Mouse (Mus musculus) MEL (cell line): ENCODE measurements around the gene Fgfr2. TPM values are rescaled to one million over a fixed set of nuclear protein-coding genes. Genes with fewer than 3 reads are reported as not detected.

Experiments used
- DNase-seq: peaks from one replicate; pipeline ENCODE4 v3.0.0; 2011; ENCODE audit warnings: low read depth, low spot score
- H3K27ac ChIP-seq: 2 replicates; pipeline ENCODE4 v1.5.1; 2012; ENCODE audit warnings: low read depth, mild to moderate bottlenecking, control low read depth, low read length, moderate library complexity; ENCODE audit not compliant: control insufficient read depth
- H3K27me3 ChIP-seq, 2 experiments: fragments of 150-350 bp in 1 of 2; sonication (generic) in 1 of 2; 2 replicates each; pipeline ENCODE4 v1.6.1; 2012; ENCODE audit warnings: low read length in 2 of 2, mild to moderate bottlenecking in 2 of 2, improper control_type of control experiment in 1 of 2, moderate library complexity in 1 of 2; ENCODE audit not compliant: insufficient read depth in 2 of 2, control insufficient read depth in 1 of 2
- H3K36me3 ChIP-seq, 2 experiments: 2 replicates each; pipeline ENCODE4 v1.6.1; 2012 to 2014; ENCODE audit warnings: low read length in 2 of 2, improper control_type of control experiment in 1 of 2, inconsistent platforms in 1 of 2, mild to moderate bottlenecking in 1 of 2; ENCODE audit not compliant: insufficient read depth in 2 of 2, control insufficient read depth in 1 of 2
- H3K4me1 ChIP-seq, 2 experiments: fragments of 150-350 bp in 1 of 2; sonication (generic) in 1 of 2; 2 replicates each; pipeline ENCODE4 v1.6.1; 2012; ENCODE audit warnings: low read length in 2 of 2, improper control_type of control experiment in 1 of 2, mild to moderate bottlenecking in 1 of 2; ENCODE audit not compliant: insufficient read depth in 2 of 2, control insufficient read depth in 1 of 2
- H3K4me3 ChIP-seq, 2 experiments: fragments of 150-350 bp in 1 of 2; sonication (generic) in 1 of 2; 2 replicates each; pipeline ENCODE4 v1.5.1; 2012; ENCODE audit warnings: low read depth in 2 of 2, low read length in 2 of 2, mild to moderate bottlenecking in 2 of 2, moderate library complexity in 2 of 2, control low read depth in 1 of 2, improper control_type of control experiment in 1 of 2; ENCODE audit not compliant: control insufficient read depth in 1 of 2, insufficient read depth in 1 of 2
- H3K79me2 ChIP-seq: 2 replicates; pipeline ENCODE4 v1.6.1; 2012; ENCODE audit warnings: mild to moderate bottlenecking, low read length, moderate library complexity; ENCODE audit not compliant: control insufficient read depth, poor library complexity, insufficient read depth
- H3K9ac ChIP-seq: 2 replicates; pipeline ENCODE4 v1.6.1; 2012; ENCODE audit warnings: low read depth, mild to moderate bottlenecking, control low read depth, low read length, moderate library complexity; ENCODE audit not compliant: control insufficient read depth, poor library complexity, severe bottlenecking
- H3K9me3 ChIP-seq: fragments of 150-350 bp; sonication (generic); replicated peaks from 2 replicates; pipeline ENCODE4 v1.6.1; 2012; ENCODE audit warnings: mild to moderate bottlenecking, low read length, improper control_type of control experiment, moderate library complexity; ENCODE audit not compliant: insufficient read depth
- CHD2 ChIP-seq: IDR thresholded peaks from 2 replicates; pipeline ENCODE4 v1.6.1; 2011; ENCODE audit warnings: low read length, improper control_type of control experiment
- CTCF ChIP-seq, 3 experiments: IDR thresholded peaks in 2 of 3; conservative IDR thresholded peaks in 1 of 3; 2 replicates each; pipeline ENCODE4 v1.5.1; 2011 to 2012; ENCODE audit warnings: low read length in 3 of 3, low read depth in 2 of 3, mild to moderate bottlenecking in 2 of 3, improper control_type of control experiment in 1 of 3, inconsistent platforms in 1 of 3, mixed read lengths in 1 of 3, moderate library complexity in 1 of 3; ENCODE audit not compliant: control insufficient read depth in 1 of 3, insufficient read depth in 1 of 3, poor library complexity in 1 of 3, severe bottlenecking in 1 of 3
- E2F4 ChIP-seq: IDR thresholded peaks from 2 replicates; pipeline ENCODE4 v1.6.1; 2011; ENCODE audit warnings: low read depth, low read length, improper control_type of control experiment, borderline replicate concordance
- ELF1 ChIP-seq: IDR thresholded peaks from 2 replicates; pipeline ENCODE4 v1.6.1; 2014; ENCODE audit warnings: low read depth, mild to moderate bottlenecking, inconsistent platforms, low read length, improper control_type of control experiment, moderate library complexity
- ETS1 ChIP-seq: IDR thresholded peaks from 2 replicates; pipeline ENCODE4 v1.6.1; 2012; ENCODE audit warnings: low read depth, mild to moderate bottlenecking, inconsistent platforms, low read length, improper control_type of control experiment, moderate library complexity
- GATA1 ChIP-seq: IDR thresholded peaks from 2 replicates; pipeline ENCODE4 v1.6.1; 2011; ENCODE audit warnings: low read depth, low read length, improper control_type of control experiment
- KAT2A ChIP-seq: conservative IDR thresholded peaks from 2 replicates; pipeline ENCODE4 v1.6.1; 2012; ENCODE audit warnings: low read depth, low read length, improper control_type of control experiment, inconsistent platforms
- MAFK ChIP-seq: IDR thresholded peaks from 2 replicates; pipeline ENCODE4 v1.6.1; 2011; ENCODE audit warnings: low read depth, mild to moderate bottlenecking, low read length, improper control_type of control experiment, borderline replicate concordance
- MAZ ChIP-seq: IDR thresholded peaks from 2 replicates; pipeline ENCODE4 v1.6.1; 2012; ENCODE audit warnings: low read depth, mild to moderate bottlenecking, inconsistent platforms, low read length, improper control_type of control experiment
- MEF2A ChIP-seq: IDR thresholded peaks from 2 replicates; pipeline ENCODE4 v1.6.1; 2014; ENCODE audit warnings: low read depth, mild to moderate bottlenecking, inconsistent platforms, low read length, improper control_type of control experiment; ENCODE audit not compliant: poor library complexity, insufficient replicate concordance, severe bottlenecking; ENCODE audit errors: extremely low read depth
- MXI1 ChIP-seq: IDR thresholded peaks from 2 replicates; pipeline ENCODE4 v1.6.1; 2011; ENCODE audit warnings: mild to moderate bottlenecking, low read depth, low read length, improper control_type of control experiment
- MYC ChIP-seq: IDR thresholded peaks from 2 replicates; pipeline ENCODE4 v1.6.1; 2011; ENCODE audit warnings: low read depth, mild to moderate bottlenecking, low read length, improper control_type of control experiment, moderate library complexity
- NRF1 ChIP-seq: IDR thresholded peaks from 2 replicates; pipeline ENCODE4 v1.6.1; 2014; ENCODE audit warnings: low read depth, mild to moderate bottlenecking, inconsistent platforms, low read length, improper control_type of control experiment, moderate library complexity; ENCODE audit not compliant: poor library complexity, insufficient read depth, severe bottlenecking
- POLR2A ChIP-seq, 2 experiments: IDR thresholded peaks; 2 replicates each; pipeline ENCODE4 v1.6.1; 2011 to 2012; ENCODE audit warnings: low read length in 2 of 2, mild to moderate bottlenecking in 2 of 2, control low read depth in 1 of 2, improper control_type of control experiment in 1 of 2, low read depth in 1 of 2, moderate library complexity in 1 of 2; ENCODE audit not compliant: control insufficient read depth in 1 of 2, insufficient read depth in 1 of 2, poor library complexity in 1 of 2
- POLR2AphosphoS5 ChIP-seq: IDR thresholded peaks from 2 replicates; pipeline ENCODE4 v1.6.1; 2012; ENCODE audit warnings: low read depth, borderline replicate concordance, mild to moderate bottlenecking, inconsistent platforms, low read length, moderate library complexity, mixed read lengths
- RAD21 ChIP-seq: IDR thresholded peaks from 2 replicates; pipeline ENCODE4 v1.6.1; 2011; ENCODE audit warnings: mild to moderate bottlenecking, low read depth, low read length, improper control_type of control experiment
- TAL1 ChIP-seq: IDR thresholded peaks from 2 replicates; pipeline ENCODE4 v1.6.1; 2012; ENCODE audit warnings: mild to moderate bottlenecking, inconsistent platforms, low read length, moderate library complexity, mixed read lengths
- TCF12 ChIP-seq: IDR thresholded peaks from 2 replicates; pipeline ENCODE4 v1.6.1; 2014; ENCODE audit warnings: low read depth, mild to moderate bottlenecking, inconsistent platforms, low read length, improper control_type of control experiment, moderate library complexity
- UBTF ChIP-seq: IDR thresholded peaks from 2 replicates; pipeline ENCODE4 v1.6.1; 2012; ENCODE audit warnings: low read depth, mild to moderate bottlenecking, inconsistent platforms, low read length, improper control_type of control experiment, moderate library complexity, borderline replicate concordance; ENCODE audit not compliant: insufficient read depth
- USF1 ChIP-seq: IDR thresholded peaks from 2 replicates; pipeline ENCODE4 v1.6.1; 2014; ENCODE audit warnings: low read depth, mild to moderate bottlenecking, inconsistent platforms, low read length, improper control_type of control experiment, moderate library complexity
- USF2 ChIP-seq, 2 experiments: IDR thresholded peaks; 2 replicates each; pipeline ENCODE4 v1.6.1; 2011 to 2012; ENCODE audit warnings: improper control_type of control experiment in 2 of 2, low read length in 2 of 2, borderline replicate concordance in 1 of 2, inconsistent platforms in 1 of 2, low read depth in 1 of 2, mild to moderate bottlenecking in 1 of 2; ENCODE audit not compliant: insufficient read depth in 1 of 2
- ZKSCAN1 ChIP-seq: IDR thresholded peaks from 2 replicates; pipeline ENCODE4 v1.6.1; 2012; ENCODE audit warnings: low read depth, mild to moderate bottlenecking, inconsistent platforms, low read length, improper control_type of control experiment, moderate library complexity
- ZMIZ1 ChIP-seq: IDR thresholded peaks from 2 replicates; pipeline ENCODE4 v1.6.1; 2012; ENCODE audit warnings: low read depth, mild to moderate bottlenecking, inconsistent platforms, low read length, improper control_type of control experiment, moderate library complexity
- polyA plus RNA-seq, 2 experiments: library from polyadenylated mRNA; stranded (reverse) in 1 of 2; unstranded in 1 of 2; fragments of >175 nt in 1 of 2; fragments of >200 nt in 1 of 2; gene quantifications; 2 replicates each; pipeline versions ENCODE4 v1.2.1 to v1.2.4; 2012; ENCODE audit warnings: low replicate concordance in 2 of 2, low read depth in 1 of 2; ENCODE audit not compliant: insufficient read length in 2 of 2, insufficient read depth in 1 of 2, missing spikeins in 1 of 2
- total RNA-seq: library from RNA; depleted of rRNA; stranded (reverse); fragments of 300-350 nt; gene quantifications from 2 replicates; pipeline ENCODE4 v1.2.3, GENCODE M21; 2012

Gene Fgfr2
- total and polyA plus RNA-seq, 3 experiments = not detected

DNA sequence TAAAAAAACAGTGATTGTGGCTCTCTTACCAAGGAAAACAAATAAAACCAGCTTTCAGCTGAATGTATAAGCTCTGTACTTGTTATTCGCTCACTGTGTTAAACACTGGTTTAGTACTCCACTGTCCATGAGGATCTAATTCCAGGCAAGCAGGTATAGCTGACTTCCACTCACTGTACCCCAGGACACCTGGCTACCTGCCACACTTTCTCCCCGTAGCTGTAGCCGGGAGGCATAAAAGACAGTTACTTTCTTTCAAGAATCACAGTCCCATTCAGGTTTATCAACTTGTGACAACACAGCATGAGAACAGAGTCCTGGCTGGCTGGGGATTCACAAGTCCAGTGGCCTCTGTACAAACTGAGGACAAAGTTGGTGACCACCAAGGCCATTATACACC, 827.0 kb downstream of the Fgfr2 start:
- H3K27me3 ChIP-seq = no peaks in the 10 kb centered on the region
- H3K4me1 ChIP-seq = no peaks in the 10 kb centered on the region
- H3K36me3 ChIP-seq = peaks cover 0 to 2% of the 10 kb centered on the region in 2 experiments; a peak in 1 of 4 replicates
- H3K79me2 ChIP-seq = peaks cover 28% of the 10 kb centered on the region
- H3K9me3 ChIP-seq = no peaks in the 10 kb centered on the region
- H3K4me3 ChIP-seq = no peak overlapping the region
- H3K9ac ChIP-seq = no peak overlapping the region
- DNase-seq = no peak
- TF ChIP-seq MXI1 = no peak
- no peak for TF ChIP-seq KAT2A
- no peak for TF ChIP-seq CTCF (IDR thresholded peaks at IDR 0.05 in 2 of 3, conservative IDR thresholded peaks at IDR 0.05 in 1 of 3; ENCODE audit: control insufficient read depth in 1 of 3, insufficient read depth in 1 of 3, low read depth in 2 of 3, low read length in 3 of 3, poor library complexity in 1 of 3, severe bottlenecking in 1 of 3)
- TF ChIP-seq MYC = no peak
- TF ChIP-seq TCF12 = no peak
- TF ChIP-seq MAFK = no peak
- no peak for TF ChIP-seq TAL1
- no peak for TF ChIP-seq NRF1
- no peak for TF ChIP-seq GATA1
- TF ChIP-seq RAD21 = no peak
- TF ChIP-seq CHD2 = no peak
- no peak for TF ChIP-seq E2F4
- TF ChIP-seq USF2 (IDR thresholded peaks at IDR 0.05; ENCODE audit: borderline replicate concordance in 1 of 2, insufficient read depth in 1 of 2, low read depth in 1 of 2, low read length in 2 of 2) = no peak
- TF ChIP-seq ELF1 = no peak
- TF ChIP-seq ETS1 = no peak
- TF ChIP-seq MEF2A = no peak
- no peak for TF ChIP-seq ZKSCAN1
- TF ChIP-seq UBTF = no peak
- TF ChIP-seq POLR2A (IDR thresholded peaks at IDR 0.05; ENCODE audit: control insufficient read depth in 1 of 2, insufficient read depth in 1 of 2, low read depth in 1 of 2, low read length in 2 of 2, poor library complexity in 1 of 2) = no peak
- no peak for TF ChIP-seq USF1
- no peak overlapping the region for H3K27ac ChIP-seq

DNA sequence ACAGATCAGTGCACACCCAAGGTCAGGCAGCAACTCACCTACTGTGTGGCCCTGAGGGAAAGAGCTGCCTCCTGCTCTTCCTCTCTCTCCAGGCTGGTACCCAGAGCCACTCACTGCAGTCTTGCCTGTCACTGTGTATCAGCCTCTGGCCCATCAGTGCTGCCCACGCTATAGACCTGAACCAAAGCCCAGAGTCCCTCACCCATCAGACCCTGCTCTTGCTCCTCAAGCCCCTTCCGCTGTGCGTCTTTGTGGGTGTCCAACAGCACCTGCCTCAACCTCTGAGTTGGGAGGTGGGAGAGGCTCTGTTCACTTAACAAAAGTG, 835.8 kb downstream of the Fgfr2 start:
- Histone ChIP-seq H3K79me2 (peaks cover 10% of the 10 kb centered on the region), H3K27ac (no peak overlapping the region), H3K27me3 (no peaks in the 10 kb centered on the region), H3K36me3 (peaks cover 0 to 3% of the 10 kb centered on the region in 2 experiments; a peak in 2 of 4 replicates), H3K9ac (no peak overlapping the region), H3K4me3 (no peak overlapping the region), H3K4me1 (peaks cover 0 to 9% of the 10 kb centered on the region in 2 experiments; a peak in 1 of 4 replicates), H3K9me3 (no peaks in the 10 kb centered on the region)
- no peak for DNase-seq
- no peak for TF ChIP-seq ZMIZ1
- TF ChIP-seq POLR2AphosphoS5 = no peak
- no peak for TF ChIP-seq ETS1
- TF ChIP-seq MAZ = no peak
